Mouse (Mus musculus) forelimb bud, embryonic 11.5 days (tissue): ENCODE data around the gene Gm10912.
"Not testable (repeated sequence)": the region's sequence is repeated elsewhere in the genome, so short reads cannot be mapped to it uniquely, and the experiment has no call there.

Experiments
- DNase-seq: peaks from one replicate; pipeline ENCODE4 v3.0.0-alpha.2; 2012; ENCODE audit warnings: low read depth, low spot score

Gene Gm10912

DNA sequence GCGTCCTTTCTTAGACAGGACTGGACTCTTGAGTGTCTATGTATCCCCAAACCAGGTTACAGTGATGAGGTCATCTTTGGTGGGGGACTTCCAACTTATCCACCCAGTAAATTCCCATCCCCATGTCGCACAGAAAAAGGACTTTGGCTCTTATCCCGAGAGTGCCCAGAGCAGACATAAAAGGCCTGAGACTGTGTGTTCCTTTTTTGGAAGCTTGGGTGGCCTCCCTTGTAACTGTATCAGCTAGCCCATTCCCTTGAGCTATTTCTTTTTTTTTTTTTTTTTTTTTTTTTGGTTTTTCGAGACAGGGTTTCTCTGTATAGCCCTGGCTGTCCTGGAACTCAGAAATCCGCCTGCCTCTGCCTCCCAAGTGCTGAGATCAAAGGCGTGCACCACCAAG is at the start of gene Gm10912:
TSS of gene Gm10912 (plus strand) at position 301 of the 400 bp plus-strand sequence.
- DNase-seq: not testable (repeated sequence)

GRCm38 (mm10) chr2:104023096-104023495 is 42.5 kb upstream of the Gm10912 start:
- DNase-seq: no peak

DNA sequence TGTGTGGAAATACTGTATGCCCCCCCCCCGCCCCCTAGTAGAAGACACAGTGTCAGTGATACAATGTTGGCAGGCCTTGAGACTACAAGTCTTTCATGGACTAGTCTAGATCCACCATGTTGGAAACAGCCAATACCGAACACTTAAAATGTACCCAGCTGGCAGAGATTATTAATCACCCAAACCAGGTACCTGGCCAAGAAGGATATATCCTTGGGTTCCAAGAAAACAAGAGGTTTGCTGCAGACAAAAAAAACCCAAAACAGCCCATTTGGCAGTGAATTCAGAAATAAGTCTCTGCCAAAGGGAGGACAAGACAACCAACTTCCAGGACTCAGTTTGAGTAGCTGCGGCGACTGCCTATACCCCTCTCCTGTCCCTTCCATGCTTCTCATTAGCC is 41.0 kb upstream of the Gm10912 start:
- no peak for DNase-seq

- peak; percentile 51 for DNase-seq
These were observed 38.0 kb upstream of the Gm10912 start, which contains the start of gene Fbxo3 for GRCm38 (mm10) chr2:104027458-104028138. Fbxo3 (plus strand) TSS chr2:104027721.

GRCm38 (mm10) chr2:104028139-104028723 is 37.4 kb upstream of the Gm10912 start, which contains the start of gene 4931422A03Rik:
4931422A03Rik (minus strand) TSS chr2:104028361.
- DNase-seq: no peak

DNA sequence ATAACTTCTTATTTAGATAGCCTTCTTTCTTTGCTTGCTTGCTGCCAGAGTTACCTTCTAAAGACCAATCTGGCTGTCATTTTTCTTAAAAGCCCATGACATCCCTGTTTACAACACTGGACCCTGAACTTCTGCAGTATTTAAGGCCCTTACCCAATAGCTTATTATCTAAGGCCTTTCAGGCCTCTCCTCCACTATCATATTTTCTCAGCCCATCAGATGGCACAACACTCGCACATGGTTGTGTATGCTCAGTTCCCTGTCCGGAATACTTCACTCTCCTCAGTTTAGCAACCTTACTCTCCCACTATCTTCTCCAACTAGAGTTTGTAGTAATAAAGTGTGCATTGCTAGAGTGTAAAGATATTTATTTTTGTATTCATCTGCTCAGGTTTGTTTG is 36.6 kb upstream of the Gm10912 start:
- DNase-seq: no peak

DNA sequence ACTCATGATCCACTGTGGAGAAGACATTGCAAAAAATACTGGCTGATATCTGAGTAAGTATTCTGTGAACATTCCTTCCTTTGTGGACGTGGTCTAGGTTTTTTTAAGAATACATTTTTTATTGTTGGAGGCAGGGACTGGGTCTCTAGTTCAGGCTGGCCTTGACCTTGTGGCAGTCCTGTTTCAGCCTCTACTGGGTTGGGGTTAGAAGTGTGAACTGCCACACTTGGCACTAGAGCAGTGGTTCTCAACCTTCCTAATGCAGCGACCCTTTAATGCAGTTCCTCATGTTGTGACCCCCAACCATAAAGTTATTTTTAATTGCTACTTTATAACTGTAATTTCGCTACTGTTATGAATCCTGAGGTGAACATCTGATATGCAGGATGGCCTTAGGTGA is 35.2 kb upstream of the Gm10912 start:
- DNase-seq: no peak

GRCm38 (mm10) chr2:104032056-104032455 is 33.6 kb upstream of the Gm10912 start:
- DNase-seq: no peak

DNA sequence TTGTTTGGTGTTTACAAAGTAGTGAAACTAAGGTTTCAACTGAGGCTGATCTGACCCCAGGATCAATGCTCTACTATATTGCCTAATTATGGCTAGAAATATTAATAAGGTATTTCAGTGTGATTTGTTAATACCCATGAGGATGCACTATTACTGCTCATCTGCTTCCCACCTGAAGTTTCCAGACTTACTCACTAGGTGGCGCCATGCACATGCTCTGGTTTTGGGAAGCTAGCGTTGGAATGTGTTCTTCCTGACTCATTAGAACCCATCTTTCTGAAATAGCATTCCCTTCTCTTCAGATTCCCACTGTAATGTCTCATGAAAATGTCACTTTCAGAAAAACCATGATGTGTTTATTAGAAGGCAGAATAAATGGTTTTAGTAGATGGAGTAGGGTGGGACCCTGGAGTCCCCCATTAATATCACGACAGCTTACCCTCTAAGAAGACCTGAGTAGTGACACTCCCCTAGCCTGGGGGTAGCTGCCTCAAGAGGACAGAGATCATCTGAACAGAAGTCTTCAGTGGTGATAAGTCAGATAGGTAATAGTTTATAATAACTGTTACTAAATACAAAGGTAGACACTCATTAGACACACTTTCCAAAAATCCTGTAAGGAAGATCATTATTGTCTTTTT is 30.7 kb upstream of the Gm10912 start:
- DNase-seq: peak; percentile 63

DNA sequence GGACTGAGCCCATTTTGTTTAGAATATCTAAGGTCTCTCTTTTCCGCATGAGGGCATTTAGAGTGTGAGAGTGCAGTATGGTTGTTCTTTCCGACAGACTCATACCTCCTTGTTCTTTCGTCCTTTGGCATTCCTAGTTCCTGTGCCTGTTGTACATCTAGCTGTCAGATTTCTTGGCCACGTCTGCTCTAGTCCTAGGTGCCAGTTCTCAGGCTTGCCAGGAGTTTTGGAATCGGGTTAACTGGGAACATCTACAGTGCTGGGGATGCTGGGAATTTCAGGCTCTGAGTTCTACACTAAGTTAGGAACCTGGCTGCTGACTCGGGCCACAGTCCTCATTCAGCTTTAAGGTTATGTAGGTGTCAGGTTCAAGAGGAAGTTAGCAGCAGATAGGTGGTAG is 30.0 kb upstream of the Gm10912 start:
- no peak for DNase-seq

DNA sequence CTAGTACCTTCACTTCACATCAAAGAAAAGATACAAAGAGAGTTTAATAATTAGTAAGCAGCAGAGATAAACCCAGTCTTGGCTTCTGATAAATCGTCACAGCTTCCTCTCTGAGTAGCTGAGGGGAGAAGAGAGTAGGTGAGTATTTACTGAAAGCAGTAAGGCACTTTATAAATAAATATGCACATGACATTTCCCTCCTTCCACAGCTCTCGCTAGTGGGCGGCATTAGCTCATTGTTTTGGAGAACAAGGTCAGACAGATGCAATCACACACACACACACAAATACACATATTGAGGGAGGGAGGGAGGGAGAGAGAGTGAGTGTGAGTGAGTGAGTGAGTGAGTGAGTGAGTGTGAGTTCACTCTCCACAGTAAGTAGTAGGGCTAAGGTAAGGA is 29.3 kb upstream of the Gm10912 start:
- DNase-seq: no peak

DNA sequence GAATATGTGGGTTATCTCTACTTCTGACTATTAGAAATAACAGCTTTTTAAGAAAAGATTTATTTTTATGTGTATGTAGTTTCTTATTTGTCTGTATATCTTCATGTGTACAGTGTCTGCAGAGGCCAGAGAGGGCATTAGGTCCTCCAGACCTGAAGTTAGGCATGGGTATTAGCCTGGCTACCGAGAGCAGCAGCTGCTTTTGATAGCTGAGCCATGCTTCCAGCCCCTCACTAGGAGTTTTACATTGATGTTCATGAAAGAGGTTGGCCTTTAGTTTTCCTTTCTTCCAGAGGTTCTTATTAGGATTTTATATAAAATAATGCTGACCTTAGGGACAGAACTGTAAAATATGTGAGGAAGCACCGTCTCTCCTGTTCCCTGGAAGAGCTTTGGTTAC is 27.4 kb upstream of the Gm10912 start:
- DNase-seq: no peak

- no peak for DNase-seq
These were observed 24.0 kb upstream of the Gm10912 start for GRCm38 (mm10) chr2:104041632-104042031.

DNA sequence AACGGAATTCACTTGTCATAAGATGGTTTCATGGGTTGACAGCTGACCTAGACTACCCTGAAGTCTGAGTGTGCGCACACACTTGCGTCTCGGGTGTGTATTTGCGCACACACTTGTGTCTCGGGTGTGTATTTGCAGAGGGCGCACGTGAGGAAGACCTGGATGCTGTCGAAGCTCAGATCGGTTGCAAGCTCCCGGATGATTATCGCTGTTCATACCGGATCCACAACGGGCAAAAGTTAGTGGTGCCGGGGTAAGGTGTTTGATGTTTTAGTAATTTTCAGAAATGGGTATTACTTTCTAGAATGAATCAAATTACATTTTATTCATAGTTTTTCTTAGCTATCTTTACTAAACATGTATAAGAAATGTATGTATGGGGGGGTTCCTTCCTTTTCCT is 22.9 kb upstream of the Gm10912 start:
- DNase-seq: no peak

- DNase-seq: no peak
These were observed 21.8 kb upstream of the Gm10912 start for GRCm38 (mm10) chr2:104043624-104044478.

DNA sequence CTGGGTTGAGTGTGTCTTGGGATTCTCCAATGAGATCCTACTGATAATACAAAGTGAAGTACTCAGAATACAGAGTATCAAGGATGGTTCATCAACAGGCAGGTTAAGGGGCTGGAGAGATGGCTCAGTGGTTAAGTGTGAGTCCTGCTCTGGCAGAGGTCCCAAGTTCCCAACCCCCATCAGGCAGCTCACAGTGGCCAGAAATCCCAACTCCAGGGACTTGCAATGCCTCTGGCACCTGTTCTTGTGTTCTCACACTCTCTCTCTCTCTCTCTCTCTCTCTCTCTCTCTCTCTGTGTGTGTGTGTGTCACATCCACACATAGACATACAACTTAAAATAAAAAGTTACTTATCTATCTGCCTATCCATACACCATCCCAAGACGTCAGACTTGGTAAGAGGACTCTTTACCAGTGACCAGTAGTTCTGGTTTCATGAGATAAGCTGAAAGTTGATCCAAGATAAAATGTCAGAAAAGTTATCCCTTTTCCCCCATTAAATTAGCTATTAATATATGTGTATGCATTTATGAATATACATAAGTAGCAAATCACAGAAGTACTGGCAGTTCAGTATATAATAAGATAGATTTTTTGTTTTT is 21.0 kb upstream of the Gm10912 start:
- DNase-seq: no peak

DNA sequence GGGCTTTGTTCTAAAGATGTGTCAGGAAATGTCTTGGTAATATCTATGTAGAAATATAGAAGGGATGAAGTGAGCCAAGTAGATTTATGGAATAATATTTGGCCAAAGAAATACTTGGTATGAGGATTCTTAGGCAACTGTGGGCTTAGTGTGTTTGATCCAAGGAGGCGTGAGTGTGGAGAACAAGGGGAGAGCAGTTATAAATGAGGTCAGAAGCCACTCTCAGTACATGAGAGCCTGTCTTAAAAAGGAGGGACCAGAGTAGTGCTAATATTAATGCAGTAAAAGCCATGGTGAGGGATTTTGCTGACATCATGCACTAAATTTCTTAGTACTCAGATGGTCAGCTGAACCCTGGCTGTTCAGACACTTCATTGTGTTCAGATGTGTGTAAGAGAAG is 7.2 kb upstream of the Gm10912 start:
- DNase-seq: no peak

DNA sequence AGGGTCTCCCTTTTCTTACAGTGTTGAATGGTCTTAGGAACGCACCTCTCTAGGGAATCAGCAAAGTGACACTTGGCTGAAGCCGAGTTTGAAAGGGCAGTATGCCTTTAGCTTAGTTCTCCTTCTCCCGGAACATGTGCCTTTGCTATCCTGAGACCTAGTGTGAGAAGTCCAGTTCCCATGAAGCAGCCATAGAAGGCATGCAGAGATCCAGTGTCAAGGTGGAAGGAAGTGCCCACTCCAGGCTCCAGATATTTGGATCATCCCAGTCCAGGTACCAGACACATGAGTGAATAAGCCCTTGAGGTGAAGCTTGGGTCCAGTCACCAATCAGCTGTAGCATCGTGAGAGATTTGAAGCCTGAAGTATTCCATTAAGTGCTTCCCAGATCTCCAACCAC is 6.7 kb upstream of the Gm10912 start:
- no peak for DNase-seq

DNA sequence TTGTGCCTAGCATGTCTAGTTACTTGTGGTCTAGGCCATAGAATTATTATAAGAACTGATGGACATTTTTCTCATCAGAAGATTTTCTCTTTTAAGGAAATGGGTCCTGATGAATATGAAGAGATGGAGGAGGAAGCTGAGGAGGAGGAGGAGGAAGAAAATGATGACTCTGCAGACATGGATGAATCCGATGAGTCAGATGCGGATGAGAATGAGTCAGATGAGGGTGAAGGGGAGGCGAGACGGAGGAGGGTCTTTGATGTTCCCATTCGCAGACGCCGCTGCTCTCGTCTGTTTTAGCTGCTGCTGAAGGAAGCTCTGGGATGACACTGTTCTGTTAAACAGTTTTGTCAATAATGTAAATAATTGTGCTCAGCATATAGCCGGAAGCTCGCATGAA is 5.8 kb upstream of the Gm10912 start:
- DNase-seq: no peak

DNA sequence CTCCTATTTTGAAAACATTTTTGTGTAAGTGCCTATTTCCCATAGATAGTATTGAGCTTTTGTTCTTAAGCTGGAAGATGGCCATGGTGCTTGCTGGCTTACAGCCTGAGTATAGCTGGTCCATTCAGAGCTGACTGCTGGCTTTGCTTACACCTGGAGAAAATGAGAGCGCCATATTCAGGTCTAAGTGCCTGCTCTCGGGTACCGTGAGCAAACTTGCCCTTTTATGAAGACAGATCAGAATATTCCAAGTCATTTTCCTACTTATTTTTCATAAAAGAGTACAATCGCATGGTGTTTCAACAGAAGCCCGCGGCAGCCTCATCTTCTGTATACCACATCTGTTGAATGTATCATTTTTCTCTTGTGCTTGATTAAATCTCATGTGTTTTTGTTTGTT is 4.6 kb upstream of the Gm10912 start:
- DNase-seq: no peak

- no peak for DNase-seq
These were observed 3.0 kb upstream of the Gm10912 start for GRCm38 (mm10) chr2:104062665-104063064.

GRCm38 (mm10) chr2:104064152-104064551 is 1.5 kb upstream of the Gm10912 start:
- DNase-seq: no peak
